Mouse (Mus musculus) stomach, postnatal 0 days (tissue): Measurements from ENCODE around the gene Spint4. TPM values are rescaled to one million over a fixed set of nuclear protein-coding genes. Genes with fewer than 3 reads are reported as not detected.

Source experiments
- ATAC-seq: fragments of 200-750 bp; cut with Nextera tagmentation; 2 replicates; pipeline ENCODE4 v1.8.0; 2017; ENCODE audit not compliant: low FRiP score, low TSS enrichment
- DNase-seq: peaks from one replicate; pipeline ENCODE4 v3.0.0-alpha.2; 2016; ENCODE audit warnings: low spot score
- H3K27ac ChIP-seq: fragments of 300-500 bp; sonication (generic); replicated peaks from 2 replicates; pipeline ENCODE4 v1.5.1; 2014; ENCODE audit warnings: mild to moderate bottlenecking, control low read depth
- H3K27me3 ChIP-seq: fragments of 300-500 bp; sonication (generic); 2 replicates; pipeline ENCODE4 v1.6.1; 2014; ENCODE audit warnings: low read length; ENCODE audit not compliant: control insufficient read depth, insufficient read depth
- H3K36me3 ChIP-seq: fragments of 300-500 bp; sonication (generic); 2 replicates; pipeline ENCODE4 v1.6.1; 2014; ENCODE audit warnings: low read length, mixed read lengths; ENCODE audit not compliant: control insufficient read depth, insufficient read depth
- H3K4me1 ChIP-seq: fragments of 300-500 bp; sonication (generic); replicated peaks from 2 replicates; pipeline ENCODE4 v1.6.1; 2014; ENCODE audit warnings: antibody characterized with exemption; ENCODE audit not compliant: control insufficient read depth, insufficient read depth
- H3K4me2 ChIP-seq: fragments of 300-500 bp; sonication (generic); replicated peaks from 2 replicates; pipeline ENCODE4 v1.6.1; 2014; ENCODE audit warnings: low read depth, mild to moderate bottlenecking, control low read depth, moderate library complexity
- H3K4me3 ChIP-seq: fragments of 300-500 bp; sonication (generic); 2 replicates; pipeline ENCODE4 v1.5.1; 2014; ENCODE audit warnings: low read depth, low read length, control low read depth
- H3K9ac ChIP-seq: fragments of 300-500 bp; sonication (generic); 2 replicates; pipeline ENCODE4 v1.6.1; 2014; ENCODE audit warnings: mild to moderate bottlenecking, low read length, control low read depth, mixed read lengths
- H3K9me3 ChIP-seq: fragments of 300-500 bp; sonication (generic); 2 replicates; pipeline ENCODE4 v1.6.1; 2016; ENCODE audit warnings: low read length; ENCODE audit not compliant: control insufficient read depth
- CTCF ChIP-seq: IDR thresholded peaks from 2 replicates; pipeline ENCODE4 v1.5.1; 2016; ENCODE audit warnings: antibody characterized with exemption, low read depth, mild to moderate bottlenecking, moderate library complexity
- EP300 ChIP-seq: optimal IDR thresholded peaks from 2 replicates; pipeline ENCODE3; 2016; ENCODE audit warnings: antibody characterized with exemption
- WGBS: fragments of 180-500 bp; shearing (Covaris S2); extraction: QIAGEN DNeasy Blood & Tissue Kit; methylation state at CpG from one replicate; pipeline ENCODE4 v1.1.7; 2014; 5-methylcytosine and 5-hydroxymethylcytosine counted together
- polyA plus RNA-seq: library from polyadenylated mRNA; unstranded; fragments of >200 nt; fragmentation: Nextera tagmentation; extraction: Ambion mirVana; gene quantifications from 2 replicates; pipeline ENCODE4 v1.2.1, GENCODE M21; 2015

Spint4 gene
- polyA plus RNA-seq, 1 experiment from 2014 or later, result not detected

DNA sequence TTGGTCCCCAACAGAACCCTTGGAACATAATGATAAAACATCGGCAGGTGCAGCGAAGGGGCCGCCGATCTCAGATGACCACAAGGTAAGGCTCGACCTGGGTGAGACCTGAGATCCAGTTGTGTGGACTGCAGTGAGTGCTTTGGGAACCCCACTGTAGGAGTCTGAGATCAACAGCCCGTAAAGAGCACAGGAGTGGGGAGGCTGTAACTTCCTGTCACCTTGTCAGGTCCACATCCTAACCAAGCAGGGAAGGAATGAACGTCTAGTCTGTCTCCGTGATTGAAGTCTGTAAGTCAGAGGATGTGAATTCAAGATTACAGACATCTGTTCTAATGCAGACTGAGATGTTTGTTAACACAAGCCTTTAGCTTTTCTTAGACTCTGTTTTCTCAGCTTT, 48.4 kb downstream of the Spint4 start:
- H3K4me3 ChIP-seq, result peak overlapping the region; percentile 91
- WGBS, result 48% methylated on average over 8 of the region's 8 CpGs
- no peak for TF ChIP-seq CTCF
- TF ChIP-seq EP300, result no peak
- H3K9me3 ChIP-seq, result no peaks in the 10 kb centered on the region
- peak overlapping the region; percentile 97 for H3K9ac ChIP-seq
- peak overlapping the region; percentile 68 for H3K4me2 ChIP-seq
- H3K27me3 ChIP-seq, result no peaks in the 10 kb centered on the region
- no peaks in the 10 kb centered on the region for H3K36me3 ChIP-seq
- peak overlapping the region; percentile 86; the same call in 1 of the 2 replicates for H3K27ac ChIP-seq
- ATAC-seq (no peak), DNase-seq (no peak)
- no peaks in the 10 kb centered on the region for H3K4me1 ChIP-seq

DNA sequence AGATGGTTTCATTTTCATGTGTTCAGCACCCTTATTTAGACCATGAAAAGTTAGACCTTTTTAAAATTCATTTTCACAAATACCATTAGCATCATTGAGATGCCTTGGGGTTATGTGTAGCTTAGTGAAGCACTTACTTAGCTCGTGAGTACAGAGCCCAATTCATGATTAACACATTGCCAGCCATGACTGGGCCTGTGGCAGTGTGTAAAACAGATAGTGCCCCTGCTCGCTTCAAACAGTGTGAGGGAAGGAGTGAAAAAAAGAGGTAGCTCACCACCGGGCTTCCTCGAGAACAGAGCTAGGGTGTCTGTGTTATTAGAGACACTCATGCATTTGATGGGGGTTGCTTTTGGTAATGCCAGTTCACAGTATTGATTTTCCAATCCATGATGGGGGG, 49.9 kb downstream of the Spint4 start:
- TF ChIP-seq CTCF, result no peak
- TF ChIP-seq EP300, result no peak
- ATAC-seq, result no peak
- WGBS, result 83% methylated on average over 4 of the region's 4 CpGs
- H3K27ac ChIP-seq, result no peak overlapping the region
- no peak overlapping the region for H3K4me3 ChIP-seq
- no peak overlapping the region for H3K9ac ChIP-seq
- H3K36me3 ChIP-seq, result peaks cover 7% of the 10 kb centered on the region; the same call in 1 of the 2 replicates
- H3K27me3 ChIP-seq, result no peaks in the 10 kb centered on the region
- no peaks in the 10 kb centered on the region for H3K4me1 ChIP-seq
- H3K4me2 ChIP-seq, result no peak overlapping the region
- DNase-seq, result no peak
- H3K9me3 ChIP-seq, result no peaks in the 10 kb centered on the region

DNA sequence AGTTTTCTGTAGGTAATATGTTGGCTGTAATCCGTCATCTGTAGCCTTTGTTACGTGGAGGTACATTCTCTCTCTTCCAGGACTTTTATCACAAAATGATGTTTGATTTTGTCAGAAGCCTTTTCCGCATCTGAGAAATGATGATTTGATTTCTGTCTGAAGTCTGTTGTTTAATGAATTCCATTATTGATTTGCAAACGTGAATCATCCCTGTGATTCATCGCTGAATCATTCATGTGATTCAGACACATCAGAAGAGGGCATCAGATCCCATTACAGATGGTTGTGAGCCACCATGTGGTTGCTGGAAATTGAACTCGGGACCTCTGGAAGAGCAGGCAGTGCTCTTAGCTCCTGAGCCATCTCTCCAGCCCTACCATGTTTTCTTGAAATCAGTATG, 50.7 kb downstream of the Spint4 start:
- no peaks in the 10 kb centered on the region for H3K27me3 ChIP-seq
- 76% methylated on average over 6 of the region's 6 CpGs for WGBS
- ATAC-seq, result no peak
- no peaks in the 10 kb centered on the region for H3K4me1 ChIP-seq
- no peak overlapping the region for H3K4me3 ChIP-seq
- peaks cover 9% of the 10 kb centered on the region; the same call in 1 of the 2 replicates for H3K36me3 ChIP-seq
- no peak overlapping the region for H3K27ac ChIP-seq
- TF ChIP-seq CTCF (no peak), EP300 (no peak)
- no peak for DNase-seq
- H3K4me2 ChIP-seq, result no peak overlapping the region
- H3K9ac ChIP-seq, result no peak overlapping the region
- H3K9me3 ChIP-seq, result no peaks in the 10 kb centered on the region

Other genes starting within 250 kb of the Spint4 start
- 46.9 and 48.6 TPM in 2 replicates for gene Sys1, start 241.5 kb upstream of the Spint4 start, polyA plus RNA-seq
- 26.9 and 28.1 TPM in 2 replicates for gene Gm20458, start 237.5 kb upstream of the Spint4 start, polyA plus RNA-seq
- not detected in 2 replicates for gene Trp53tg5, start 224.8 kb upstream of the Spint4 start, polyA plus RNA-seq
- 27.3 and 27.8 TPM in 2 replicates for gene Dbndd2, start 212.4 kb upstream of the Spint4 start, polyA plus RNA-seq
- gene Pigt, start 201.0 kb upstream of the Spint4 start, polyA plus RNA-seq, result 53.6 and 54.7 TPM in 2 replicates
- gene Wfdc2, start 136.1 kb upstream of the Spint4 start, polyA plus RNA-seq, result 123 and 147 TPM in 2 replicates
- not detected in 2 replicates for gene Spint3, start 125.0 kb upstream of the Spint4 start, polyA plus RNA-seq
- gene Wfdc6a, start 113.1 kb upstream of the Spint4 start, polyA plus RNA-seq, result 0.75 and 1.1 TPM in 2 replicates
- not detected in 2 replicates for gene Eppin, start 104.9 kb upstream of the Spint4 start, polyA plus RNA-seq
- not detected in 2 replicates for gene Wfdc6b, start 85.0 kb upstream of the Spint4 start, polyA plus RNA-seq
- gene Wfdc8, start 84.9 kb upstream of the Spint4 start, polyA plus RNA-seq, result not detected in 2 replicates
- gene Wfdc16, start 59.7 kb upstream of the Spint4 start, polyA plus RNA-seq, result not detected in 2 replicates
- 12.2 and 12.6 TPM in 2 replicates for gene Wfdc10, start 42.5 kb upstream of the Spint4 start, polyA plus RNA-seq
- 0.58 TPM in 1 of 2 replicates, not detected in the other for gene Wfdc9, start 41.9 kb upstream of the Spint4 start, polyA plus RNA-seq
- not detected in 2 replicates for gene Wfdc11, start 24.4 kb upstream of the Spint4 start, polyA plus RNA-seq
- gene Wfdc13, start 13.4 kb upstream of the Spint4 start, polyA plus RNA-seq, result 2.1 and 2.6 TPM in 2 replicates
- gene Spint5, start 16.8 kb downstream of the Spint4 start, polyA plus RNA-seq, result not detected in 2 replicates
- gene Wfdc3, start 47.4 kb downstream of the Spint4 start, polyA plus RNA-seq, result 1.4 TPM in 2 replicates
- 38.0 and 39.1 TPM in 2 replicates for gene Dnttip1, start 47.5 kb downstream of the Spint4 start, polyA plus RNA-seq
- 74.1 and 104 TPM in 2 replicates for gene Ube2c, start 71.4 kb downstream of the Spint4 start, polyA plus RNA-seq
- 7.0 and 8.5 TPM in 2 replicates for gene Tnnc2, start 81.5 kb downstream of the Spint4 start, polyA plus RNA-seq
- gene Snx21, start 87.3 kb downstream of the Spint4 start, polyA plus RNA-seq, result 13.9 and 14.9 TPM in 2 replicates
- 39.4 and 43.8 TPM in 2 replicates for gene Acot8, start 106.4 kb downstream of the Spint4 start, polyA plus RNA-seq
- gene Zswim3, start 106.6 kb downstream of the Spint4 start, polyA plus RNA-seq, result 3.8 and 4.4 TPM in 2 replicates
- 10.1 and 11.4 TPM in 2 replicates for gene Zswim1, start 124.2 kb downstream of the Spint4 start, polyA plus RNA-seq
- gene Spata25, start 130.0 kb downstream of the Spint4 start, polyA plus RNA-seq, result not detected in 2 replicates
- gene Ctsa, start 134.4 kb downstream of the Spint4 start, polyA plus RNA-seq, result 107 and 114 TPM in 2 replicates
- gene Neurl2, start 135.0 kb downstream of the Spint4 start, polyA plus RNA-seq, result 4.6 and 5.3 TPM in 2 replicates
- 42.7 and 44.2 TPM in 2 replicates for gene Pltp, start 159.2 kb downstream of the Spint4 start, polyA plus RNA-seq
- 49.2 and 51.4 TPM in 2 replicates for gene Pcif1, start 180.8 kb downstream of the Spint4 start, polyA plus RNA-seq
- 3.7 and 4.3 TPM in 2 replicates for gene Zfp335, start 213.3 kb downstream of the Spint4 start, polyA plus RNA-seq
- gene Mmp9, start 242.3 kb downstream of the Spint4 start, polyA plus RNA-seq, result 0.87 and 1.1 TPM in 2 replicates